Mouse (Mus musculus) stomach, postnatal 0 days (tissue): ENCODE measurements at regions not wholly inside any gene's neighbourhood (a gene's known extent, or its start where the extent isn't known, plus 50 kb on each side); places are given as distances from the start of the nearest gene placed in this dataset.

Source experiments
- CTCF ChIP-seq: IDR thresholded peaks from 2 replicates; pipeline ENCODE4 v1.5.1; 2016; ENCODE audit warnings: antibody characterized with exemption, low read depth, mild to moderate bottlenecking, moderate library complexity
- EP300 ChIP-seq: optimal IDR thresholded peaks from 2 replicates; pipeline ENCODE3; 2016; ENCODE audit warnings: antibody characterized with exemption

DNA sequence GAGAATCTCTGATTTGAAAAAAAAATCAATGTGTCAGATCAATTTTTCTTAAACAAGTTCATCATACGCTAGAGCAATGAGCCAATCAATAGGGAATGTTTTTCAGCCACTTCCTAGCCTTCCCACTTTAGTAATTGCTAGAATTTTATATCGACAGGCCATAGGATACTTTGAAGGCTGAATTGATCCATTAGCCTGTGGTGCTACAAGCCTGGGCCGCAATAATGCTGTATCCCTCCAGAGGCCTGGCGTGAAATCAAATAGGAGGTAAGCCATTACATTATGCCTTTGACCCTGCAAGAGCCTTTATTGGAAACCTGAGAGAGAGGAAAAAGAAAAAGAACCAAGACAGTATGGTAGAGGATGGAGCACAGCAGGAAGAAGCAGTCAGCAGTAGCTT, 53.7 kb upstream of the Gm11232 start:
- TF ChIP-seq CTCF (no peak), EP300 (no peak)
